Mouse (Mus musculus): Measurements from ENCODE around the gene Hist1h2bj.

The Hist1h2bj gene

GRCm38 (mm10) chr13:22042568-22043502 is at the start of gene Hist1h2bj, which contains the start of gene Hist1h2ag:
Gene Hist1h2bj, plus strand, starts transcription at chr13:22043214.
Gene Hist1h2ag, minus strand, starts transcription at chr13:22042944.
- DNase-seq: peak; percentile 84 to 89

GRCm38 (mm10) chr13:21993957-21994738 is 48.9 kb upstream of the Hist1h2bj start:
- no peak for DNase-seq

- no peak for DNase-seq
Measured at GRCm38 (mm10) chr13:21994896-21995295, 48.1 kb upstream of the Hist1h2bj start.

GRCm38 (mm10) chr13:21995331-21995914 is 47.6 kb upstream of the Hist1h2bj start:
- no peak for DNase-seq

- DNase-seq: no peak
Measured at GRCm38 (mm10) chr13:21996101-21996839, 46.7 kb upstream of the Hist1h2bj start.

GRCm38 (mm10) chr13:21996840-21997185 is 46.2 kb upstream of the Hist1h2bj start:
- DNase-seq: no peak

GRCm38 (mm10) chr13:21997201-21997820 is 45.7 kb upstream of the Hist1h2bj start:
- no peak for DNase-seq

- DNase-seq: no peak
Measured at GRCm38 (mm10) chr13:21997821-21998220, 45.2 kb upstream of the Hist1h2bj start.

- no peak for DNase-seq
Measured at GRCm38 (mm10) chr13:21998412-21998811, 44.6 kb upstream of the Hist1h2bj start.

GRCm38 (mm10) chr13:21999147-21999546 is 43.9 kb upstream of the Hist1h2bj start:
- no peak for DNase-seq

GRCm38 (mm10) chr13:22001346-22001745 is 41.7 kb upstream of the Hist1h2bj start:
- no peak for DNase-seq

GRCm38 (mm10) chr13:22001823-22002222 is 41.2 kb upstream of the Hist1h2bj start:
- no peak for DNase-seq

GRCm38 (mm10) chr13:22005605-22006333 is 37.2 kb upstream of the Hist1h2bj start:
- peak; percentile 50 to 52 for DNase-seq

- DNase-seq: peak; percentile 74 to 77
Measured at GRCm38 (mm10) chr13:22006334-22007120, 36.5 kb upstream of the Hist1h2bj start.

- DNase-seq: no peak
Measured at GRCm38 (mm10) chr13:22007121-22007510, 35.9 kb upstream of the Hist1h2bj start.

GRCm38 (mm10) chr13:22007872-22008271 is 35.1 kb upstream of the Hist1h2bj start:
- DNase-seq: no peak

- no peak for DNase-seq
Measured at GRCm38 (mm10) chr13:22008707-22009106, 34.3 kb upstream of the Hist1h2bj start.

GRCm38 (mm10) chr13:22009642-22010041 is 33.4 kb upstream of the Hist1h2bj start, which contains the start of gene Prss16:
Gene Prss16, minus strand, starts transcription at chr13:22009742.
- no peak for DNase-seq

- DNase-seq: no peak
Measured at GRCm38 (mm10) chr13:22013716-22014115, 29.3 kb upstream of the Hist1h2bj start.

GRCm38 (mm10) chr13:22014411-22014845 is 28.6 kb upstream of the Hist1h2bj start:
- DNase-seq: no peak
